Mouse (Mus musculus): ENCODE results near the gene Sugct.

DNA sequence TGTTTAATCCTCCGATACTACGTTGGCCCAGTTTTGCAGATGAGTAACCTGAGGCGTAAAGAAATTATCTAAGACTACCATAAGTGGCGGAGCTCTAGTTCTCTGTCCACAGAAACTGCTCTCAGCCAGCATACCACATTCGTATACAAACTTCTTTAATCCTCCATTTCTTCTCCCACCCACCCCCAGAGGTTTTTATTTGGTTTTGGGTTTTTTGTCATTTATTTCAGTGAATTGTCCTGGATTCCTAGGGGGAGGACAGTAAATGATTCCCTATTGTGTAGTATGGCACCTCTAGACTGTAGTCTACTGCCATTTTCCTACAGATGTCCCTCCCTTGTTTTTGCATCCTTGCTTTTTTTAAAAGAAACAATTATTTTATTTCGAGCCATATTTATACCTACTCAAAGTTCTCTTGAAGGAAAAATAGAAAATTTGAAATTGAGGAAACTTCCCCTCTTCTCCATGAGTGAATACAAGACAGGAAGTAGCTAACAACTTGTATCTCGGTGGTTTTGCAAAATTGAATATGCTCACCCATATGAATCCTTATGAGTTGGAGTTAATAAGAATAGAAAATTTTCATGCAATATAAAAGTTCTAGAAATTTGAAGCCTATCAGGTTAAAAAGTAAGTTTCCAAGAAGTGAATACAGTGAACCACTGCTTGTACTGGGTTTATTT, 686 bp upstream of the Sugct start:
- TF ChIP-seq CTCF (IDR thresholded peaks at IDR 0.05; ENCODE audit: borderline replicate concordance, insufficient read depth, low read depth, low read length) (no peak), POLR2A (IDR thresholded peaks at IDR 0.05; ENCODE audit: borderline replicate concordance, insufficient read depth, low read length) (no peak)
